Mouse (Mus musculus) lung, embryonic 14.5 days (tissue): ENCODE results near the gene Bricd5. TPM values are rescaled to one million over a fixed set of nuclear protein-coding genes. Genes with fewer than 3 reads are reported as not detected.
A peak's percentile ranks its signal among the peaks of the same experiment; 100 is the strongest.

ENCODE experiments used
- ATAC-seq: fragments of 200-750 bp; cut with Nextera tagmentation; 2 replicates; pipeline ENCODE4 v1.8.0; 2017; ENCODE audit warnings: mild to moderate bottlenecking, moderate TSS enrichment, moderate library complexity; ENCODE audit not compliant: insufficient read depth
- DNase-seq: peaks from one replicate; pipeline ENCODE4 v3.0.0-alpha.2; 2015
- H3K27ac ChIP-seq: fragments of 300-500 bp; sonication (generic); 2 replicates; pipeline ENCODE4 v1.5.1; 2014; ENCODE audit warnings: low read depth, mild to moderate bottlenecking, moderate library complexity
- H3K27me3 ChIP-seq: fragments of 300-500 bp; sonication (generic); 2 replicates; pipeline ENCODE4 v1.6.1; 2014; ENCODE audit warnings: low read length, control low read depth; ENCODE audit not compliant: insufficient read depth
- H3K36me3 ChIP-seq: fragments of 300-500 bp; sonication (generic); 2 replicates; pipeline ENCODE4 v1.6.1; 2014; ENCODE audit warnings: control low read depth; ENCODE audit not compliant: insufficient read depth
- H3K4me1 ChIP-seq: fragments of 300-500 bp; sonication (generic); 2 replicates; pipeline ENCODE4 v1.6.1; 2014; ENCODE audit warnings: antibody characterized with exemption, control low read depth; ENCODE audit not compliant: insufficient read depth
- H3K4me2 ChIP-seq: fragments of 300-500 bp; sonication (generic); 2 replicates; pipeline ENCODE4 v1.6.1; 2014; ENCODE audit warnings: mild to moderate bottlenecking
- H3K4me3 ChIP-seq: fragments of 300-500 bp; sonication (generic); 2 replicates; pipeline ENCODE4 v1.5.1; 2014; ENCODE audit warnings: low read depth, low read length
- H3K9ac ChIP-seq: fragments of 300-500 bp; sonication (generic); 2 replicates; pipeline ENCODE4 v1.6.1; 2014
- H3K9me3 ChIP-seq: fragments of 300-500 bp; sonication (generic); 2 replicates; pipeline ENCODE4 v1.6.1; 2016; ENCODE audit warnings: low read depth, low read length, control low read depth
- CTCF ChIP-seq: IDR thresholded peaks from 2 replicates; pipeline ENCODE4 v1.5.1; 2016; ENCODE audit warnings: antibody characterized with exemption, low read depth
- WGBS: fragments of 180-500 bp; shearing (Covaris S2); extraction: QIAGEN DNeasy Blood & Tissue Kit; methylation state at CpG from one replicate; pipeline ENCODE4 v1.1.7; 2014; 5-methylcytosine and 5-hydroxymethylcytosine counted together
- polyA plus RNA-seq: library from polyadenylated mRNA; unstranded; fragments of >200 nt; fragmentation: Nextera tagmentation; extraction: Ambion mirVana; gene quantifications from 2 replicates; pipeline ENCODE4 v1.2.1, GENCODE M21; 2014

The Bricd5 gene
- polyA plus RNA-seq, 1 experiment from 2014 or later: 0.37 TPM

- peak; percentile 66 for ATAC-seq
- H3K4me2 ChIP-seq: peak overlapping the region; percentile 48
- peak overlapping the region; percentile 24 for H3K4me3 ChIP-seq
These were observed 40.9 kb downstream of the Bricd5 start for GRCm38 (mm10) chr17:24514270-24515257.

GRCm38 (mm10) chr17:24520450-24520849, 46.8 kb downstream of the Bricd5 start:
- Histone ChIP-seq H3K27me3 (no peaks in the 10 kb centered on the region), H3K36me3 (peaks cover 59% of the 10 kb centered on the region), H3K27ac (no peak overlapping the region), H3K9ac (no peak overlapping the region), H3K4me3 (no peak overlapping the region), H3K9me3 (no peaks in the 10 kb centered on the region), H3K4me1 (no peaks in the 10 kb centered on the region), H3K4me2 (no peak overlapping the region)
- DNase-seq (no peak), ATAC-seq (no peak)
- 88% methylated on average over 4 of the region's 4 CpGs for WGBS
- TF ChIP-seq CTCF: no peak

More at GRCm38 (mm10) chr17:24514270-24515257, 40.9 kb downstream of the Bricd5 start:
- H3K4me1 ChIP-seq: no peaks in the 10 kb centered on the region; the same call in 1 of the 2 replicates
- peak; percentile 55 for DNase-seq
- peak overlapping the region; percentile 25; the same call in 1 of the 2 replicates for H3K9ac ChIP-seq
- TF ChIP-seq CTCF: no peak
- no peaks in the 10 kb centered on the region for H3K27me3 ChIP-seq
- peaks cover 96% of the 10 kb centered on the region for H3K36me3 ChIP-seq
- 84% methylated on average over 24 of the region's 24 CpGs for WGBS
- H3K9me3 ChIP-seq: no peaks in the 10 kb centered on the region
- peak overlapping the region; percentile 84 for H3K27ac ChIP-seq

- Histone ChIP-seq H3K9me3 (no peaks in the 10 kb centered on the region), H3K4me1 (peaks cover 4% of the 10 kb centered on the region; the same call in 1 of the 2 replicates), H3K36me3 (peaks cover 31% of the 10 kb centered on the region), H3K27ac (no peak overlapping the region), H3K4me3 (no peak overlapping the region), H3K4me2 (no peak overlapping the region), H3K27me3 (no peaks in the 10 kb centered on the region), H3K9ac (peak overlapping the region; percentile 29)
- 82% methylated on average over 2 of the region's 2 CpGs for WGBS
- no peak for TF ChIP-seq CTCF
- DNase-seq (no peak), ATAC-seq (no peak)
These were observed 51.0 kb downstream of the Bricd5 start for GRCm38 (mm10) chr17:24524734-24525133.

Other genes with a start within 250 kb of the Bricd5 start
- 79.3 and 81.1 TPM in 2 replicates for gene Ccnf, start 222.4 kb upstream of the Bricd5 start, polyA plus RNA-seq
- gene Abca17, start 122.8 kb upstream of the Bricd5 start, polyA plus RNA-seq: not detected in 2 replicates
- gene Abca3, start 121.9 kb upstream of the Bricd5 start, polyA plus RNA-seq: 16.2 and 17.4 TPM in 2 replicates
- gene Rnps1, start 59.3 kb upstream of the Bricd5 start, polyA plus RNA-seq: 282 and 292 TPM in 2 replicates
- 79.8 and 80.8 TPM in 2 replicates for gene Eci1, start 47.2 kb upstream of the Bricd5 start, polyA plus RNA-seq
- gene Dnase1l2, start 30.8 kb upstream of the Bricd5 start, polyA plus RNA-seq: 1.8 and 2.6 TPM in 2 replicates
- 22.3 and 25.2 TPM in 2 replicates for gene E4f1, start 3.6 kb upstream of the Bricd5 start, polyA plus RNA-seq
- 57.9 and 60.2 TPM in 2 replicates for gene Pgp, start 3.5 kb upstream of the Bricd5 start, polyA plus RNA-seq
- 23.8 and 30.2 TPM in 2 replicates for gene Mlst8, start 5.2 kb downstream of the Bricd5 start, polyA plus RNA-seq
- gene Caskin1, start 14.7 kb downstream of the Bricd5 start, polyA plus RNA-seq: 0.93 and 1.1 TPM in 2 replicates
- 103 and 106 TPM in 2 replicates for gene Traf7, start 54.1 kb downstream of the Bricd5 start, polyA plus RNA-seq
- 2.8 and 3.1 TPM in 2 replicates for gene Rab26, start 60.3 kb downstream of the Bricd5 start, polyA plus RNA-seq
- 27.6 and 34.0 TPM in 2 replicates for gene Pkd1, start 76.0 kb downstream of the Bricd5 start, polyA plus RNA-seq
- gene Tsc2, start 158.7 kb downstream of the Bricd5 start, polyA plus RNA-seq: 62.2 and 66.5 TPM in 2 replicates
- 15.9 and 18.6 TPM in 2 replicates for gene Nthl1, start 158.8 kb downstream of the Bricd5 start, polyA plus RNA-seq
- 67.8 and 68.3 TPM in 2 replicates for gene Slc9a3r2, start 176.4 kb downstream of the Bricd5 start, polyA plus RNA-seq
- gene Npw, start 184.6 kb downstream of the Bricd5 start, polyA plus RNA-seq: 0.78 and 1.0 TPM in 2 replicates
- 32.9 and 34.0 TPM in 2 replicates for gene Zfp598, start 195.8 kb downstream of the Bricd5 start, polyA plus RNA-seq
- 0.83 and 1.3 TPM in 2 replicates for gene Syngr3, start 216.1 kb downstream of the Bricd5 start, polyA plus RNA-seq
- 53.9 and 54.4 TPM in 2 replicates for gene Gfer, start 222.3 kb downstream of the Bricd5 start, polyA plus RNA-seq
- gene Noxo1, start 222.3 kb downstream of the Bricd5 start, polyA plus RNA-seq: 3.5 and 5.0 TPM in 2 replicates
- 97.9 and 112 TPM in 2 replicates for gene Tbl3, start 233.8 kb downstream of the Bricd5 start, polyA plus RNA-seq
- 0.46 and 0.71 TPM in 2 replicates for gene Rnf151, start 244.2 kb downstream of the Bricd5 start, polyA plus RNA-seq
- 1,798 and 1,884 TPM in 2 replicates for gene Rps2, start 244.2 kb downstream of the Bricd5 start, polyA plus RNA-seq